Mouse (Mus musculus) kidney, adult 2 months (tissue): ENCODE data around the gene Abcg8. TPM values are rescaled to one million over a fixed set of nuclear protein-coding genes. Genes with fewer than 3 reads are reported as not detected.

Experiments
- DNase-seq: peaks from one replicate; pipeline ENCODE4 v3.0.0; 2021
- H3K27ac ChIP-seq: fragments of 200-500 bp; 2 replicates; pipeline ENCODE4 v1.5.1; 2012; ENCODE audit warnings: low read depth, low read length, control low read depth, inconsistent platforms; ENCODE audit not compliant: insufficient read depth
- H3K27me3 ChIP-seq: fragments of 200-500 bp; replicated peaks from 2 replicates; pipeline ENCODE4 v1.6.1; 2012; ENCODE audit warnings: mild to moderate bottlenecking, moderate library complexity, low read length, inconsistent platforms; ENCODE audit not compliant: control insufficient read depth, insufficient read depth
- H3K36me3 ChIP-seq: fragments of 200-500 bp; 2 replicates; pipeline ENCODE4 v1.6.1; 2012; ENCODE audit warnings: mild to moderate bottlenecking, moderate library complexity, low read length, inconsistent platforms; ENCODE audit not compliant: control insufficient read depth, insufficient read depth
- H3K4me1 ChIP-seq: fragments of 200-500 bp; 2 replicates; pipeline ENCODE4 v1.6.1; 2011; ENCODE audit warnings: low read length; ENCODE audit not compliant: control insufficient read depth, insufficient read depth
- H3K4me3 ChIP-seq: fragments of 200-500 bp; 2 replicates; pipeline ENCODE4 v1.5.1; 2011; ENCODE audit warnings: mild to moderate bottlenecking, low read depth, low read length, control low read depth; ENCODE audit not compliant: insufficient read depth
- CTCF ChIP-seq: fragments of 200-500 bp; conservative IDR thresholded peaks from 2 replicates; pipeline ENCODE4 v1.5.1; 2011; ENCODE audit warnings: low read depth, mild to moderate bottlenecking, control low read depth, low read length, moderate library complexity, mixed read lengths; ENCODE audit not compliant: insufficient read depth, insufficient read length
- POLR2A ChIP-seq: fragments of 200-500 bp; IDR thresholded peaks from one replicate; pipeline ENCODE4 v1.6.1; 2011; ENCODE audit warnings: low read depth, low read length, control low read depth
- WGBS: fragments of 180-500 bp; shearing (Covaris S2); methylation state at CpG from one replicate; pipeline ENCODE4 v1.1.7; 2018; 5-methylcytosine and 5-hydroxymethylcytosine counted together
- polyA plus RNA-seq: library from polyadenylated mRNA; depleted of rRNA; stranded (reverse); fragments of >200 nt; gene quantifications from 2 replicates; pipeline ENCODE4 v1.2.3, GENCODE M21; 2012; rRNA removed

Abcg8 gene
- polyA plus RNA-seq, 1 experiment = 0.33 TPM

DNA sequence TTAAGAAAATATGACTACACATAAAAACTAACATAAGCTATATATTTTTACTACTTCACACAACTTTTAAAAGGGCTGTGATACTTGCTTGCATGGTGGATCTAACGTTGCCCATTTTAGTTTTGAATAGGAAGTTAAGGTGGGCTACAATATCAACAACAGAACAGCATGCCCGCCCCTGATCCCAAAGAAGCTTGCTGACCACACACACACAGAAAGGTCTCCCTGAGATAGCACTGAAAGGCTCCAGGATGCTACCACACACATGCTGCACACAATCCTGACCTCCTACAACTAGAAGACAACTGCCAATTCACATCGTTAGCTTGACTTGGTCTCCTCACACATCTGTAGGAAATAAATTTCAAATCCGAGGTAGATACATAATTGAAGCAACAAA, 68.2 kb downstream of the Abcg8 start:
- Histone ChIP-seq H3K36me3 (peaks cover 4% of the 10 kb centered on the region), H3K4me3 (no peak overlapping the region), H3K27me3 (no peaks in the 10 kb centered on the region), H3K4me1 (no peaks in the 10 kb centered on the region), H3K27ac (no peak overlapping the region)
- 84% methylated on average over 4 of the region's 4 CpGs for WGBS
- TF ChIP-seq CTCF = no peak
- no peak for TF ChIP-seq POLR2A
- DNase-seq = no peak

DNA sequence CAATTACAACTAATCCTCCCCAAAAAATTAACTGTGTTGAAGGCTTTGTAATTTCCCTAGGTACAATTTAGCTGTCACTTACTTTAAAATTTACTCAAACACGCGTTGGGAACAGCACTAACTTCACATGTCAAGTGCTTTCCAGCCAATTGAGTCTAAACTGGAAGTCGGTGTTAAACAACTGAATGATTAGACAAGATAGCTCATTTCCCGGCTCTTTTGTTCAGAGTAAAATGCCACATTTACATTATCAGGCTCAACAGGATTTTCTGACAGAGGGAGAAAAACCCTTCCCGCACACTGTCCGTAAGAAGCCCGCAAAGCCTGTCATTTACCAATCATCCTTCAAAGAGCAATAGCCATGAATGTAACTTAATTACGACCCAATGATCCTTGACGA, 68.9 kb downstream of the Abcg8 start:
- WGBS = 75% methylated on average over 9 of the region's 9 CpGs
- DNase-seq = no peak
- no peak overlapping the region for H3K27ac ChIP-seq
- no peak overlapping the region for H3K4me3 ChIP-seq
- no peaks in the 10 kb centered on the region for H3K4me1 ChIP-seq
- H3K27me3 ChIP-seq = no peaks in the 10 kb centered on the region
- H3K36me3 ChIP-seq = peaks cover 4% of the 10 kb centered on the region
- no peak for TF ChIP-seq CTCF
- no peak for TF ChIP-seq POLR2A

DNA sequence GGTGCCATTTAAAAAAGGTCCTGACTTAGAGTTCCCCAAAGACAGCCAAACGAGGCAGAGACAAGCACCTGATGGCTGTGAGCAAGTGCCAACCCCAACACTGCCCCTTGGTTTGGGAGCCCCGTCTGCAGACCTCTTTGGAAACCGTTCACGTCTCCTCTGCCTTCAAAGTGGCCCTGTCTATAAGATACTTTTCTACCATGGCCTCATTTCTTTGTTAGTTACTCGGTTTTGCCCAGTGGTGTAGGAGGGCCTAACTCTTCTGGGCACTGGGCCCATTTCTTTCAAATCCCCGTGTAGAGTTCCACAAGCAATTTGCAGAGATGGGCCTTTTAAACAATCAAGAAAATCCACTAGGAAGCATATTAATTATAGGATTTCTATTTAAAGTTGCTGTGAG, 71.1 kb downstream of the Abcg8 start:
- no peak for DNase-seq
- 68% methylated on average over 6 of the region's 6 CpGs for WGBS
- H3K36me3 ChIP-seq = peaks cover 5% of the 10 kb centered on the region
- no peaks in the 10 kb centered on the region for H3K4me1 ChIP-seq
- TF ChIP-seq POLR2A (no peak), CTCF (no peak)
- no peak overlapping the region for H3K4me3 ChIP-seq
- no peak overlapping the region for H3K27ac ChIP-seq
- no peaks in the 10 kb centered on the region for H3K27me3 ChIP-seq

DNA sequence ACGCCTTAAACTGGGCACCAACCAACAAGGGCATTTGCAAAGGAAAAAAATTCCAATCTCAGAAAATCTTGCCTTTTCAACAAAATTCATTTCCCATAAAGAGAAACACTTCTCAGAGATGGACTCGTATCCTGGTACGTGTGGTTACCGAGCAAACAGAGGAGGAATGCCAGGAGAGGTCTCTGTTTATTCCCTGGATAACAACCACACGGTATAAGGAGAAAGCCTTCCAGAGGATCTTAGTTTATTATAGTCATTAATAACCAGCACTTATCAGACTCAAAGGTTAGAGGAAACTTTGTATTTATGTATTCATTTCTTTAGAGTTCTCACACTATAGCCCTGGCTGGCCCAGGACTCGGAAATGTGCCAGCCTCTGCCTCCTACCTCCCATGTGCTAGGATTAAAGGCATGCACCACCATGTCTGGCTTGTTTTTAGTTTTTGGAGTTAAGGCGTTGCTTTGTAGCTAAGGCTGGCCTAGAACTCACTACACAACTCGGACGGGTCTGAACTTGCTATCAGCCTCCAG, 72.1 kb downstream of the Abcg8 start:
- TF ChIP-seq CTCF = no peak
- no peak for TF ChIP-seq POLR2A
- DNase-seq = no peak
- H3K4me3 ChIP-seq = no peak overlapping the region
- peaks cover 7% of the 10 kb centered on the region for H3K36me3 ChIP-seq
- WGBS = 93% methylated on average over 9 of the region's 9 CpGs
- no peaks in the 10 kb centered on the region for H3K27me3 ChIP-seq
- H3K27ac ChIP-seq = no peak overlapping the region
- H3K4me1 ChIP-seq = no peaks in the 10 kb centered on the region

DNA sequence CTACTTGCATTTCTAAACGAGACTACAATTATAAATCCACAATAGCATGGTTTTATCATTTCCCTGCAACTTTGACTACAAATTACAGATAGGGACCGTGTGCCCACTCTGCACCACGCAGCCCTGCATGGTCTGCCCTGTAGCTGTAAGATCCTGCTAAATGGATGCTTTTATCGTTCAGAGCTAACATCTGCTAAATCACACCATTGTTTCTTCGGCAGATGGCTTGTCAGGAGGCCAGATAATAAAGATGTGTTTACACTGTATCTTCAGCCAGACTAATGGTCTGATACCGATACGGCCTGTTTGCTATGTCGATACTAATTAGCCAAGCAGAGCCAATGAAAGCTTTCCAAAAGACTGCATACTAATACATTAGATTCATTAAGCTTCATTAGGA, 73.2 kb downstream of the Abcg8 start:
- peaks cover 7% of the 10 kb centered on the region for H3K36me3 ChIP-seq
- TF ChIP-seq POLR2A (no peak), CTCF (no peak)
- no peak overlapping the region for H3K4me3 ChIP-seq
- no peak overlapping the region for H3K27ac ChIP-seq
- no peaks in the 10 kb centered on the region for H3K27me3 ChIP-seq
- no peaks in the 10 kb centered on the region for H3K4me1 ChIP-seq
- DNase-seq = no peak
- 62% methylated on average over 8 of the region's 8 CpGs for WGBS

Other genes with a start within 250 kb of the Abcg8 start
- 9.4 and 10.1 TPM in 2 replicates for gene Thada, start 210.1 kb upstream of the Abcg8 start, polyA plus RNA-seq
- 3.2 and 3.4 TPM in 2 replicates for gene Plekhh2, start 164.4 kb upstream of the Abcg8 start, polyA plus RNA-seq
- 13.0 and 19.1 TPM in 2 replicates for gene Dync2li1, start 49.8 kb upstream of the Abcg8 start, polyA plus RNA-seq
- gene Abcg5, start 6.7 kb downstream of the Abcg8 start, polyA plus RNA-seq = 0.45 and 0.47 TPM in 2 replicates
- gene Lrpprc, start 114.5 kb downstream of the Abcg8 start, polyA plus RNA-seq = 18.7 and 25.3 TPM in 2 replicates